Mouse (Mus musculus): ENCODE results near the gene Mcf2l. TPM values are rescaled to one million over a fixed set of nuclear protein-coding genes. Genes with fewer than 3 reads are reported as not detected.

The Mcf2l gene
- polyA plus RNA-seq, 1 experiment from 2014 or later = 44.2 TPM

DNA sequence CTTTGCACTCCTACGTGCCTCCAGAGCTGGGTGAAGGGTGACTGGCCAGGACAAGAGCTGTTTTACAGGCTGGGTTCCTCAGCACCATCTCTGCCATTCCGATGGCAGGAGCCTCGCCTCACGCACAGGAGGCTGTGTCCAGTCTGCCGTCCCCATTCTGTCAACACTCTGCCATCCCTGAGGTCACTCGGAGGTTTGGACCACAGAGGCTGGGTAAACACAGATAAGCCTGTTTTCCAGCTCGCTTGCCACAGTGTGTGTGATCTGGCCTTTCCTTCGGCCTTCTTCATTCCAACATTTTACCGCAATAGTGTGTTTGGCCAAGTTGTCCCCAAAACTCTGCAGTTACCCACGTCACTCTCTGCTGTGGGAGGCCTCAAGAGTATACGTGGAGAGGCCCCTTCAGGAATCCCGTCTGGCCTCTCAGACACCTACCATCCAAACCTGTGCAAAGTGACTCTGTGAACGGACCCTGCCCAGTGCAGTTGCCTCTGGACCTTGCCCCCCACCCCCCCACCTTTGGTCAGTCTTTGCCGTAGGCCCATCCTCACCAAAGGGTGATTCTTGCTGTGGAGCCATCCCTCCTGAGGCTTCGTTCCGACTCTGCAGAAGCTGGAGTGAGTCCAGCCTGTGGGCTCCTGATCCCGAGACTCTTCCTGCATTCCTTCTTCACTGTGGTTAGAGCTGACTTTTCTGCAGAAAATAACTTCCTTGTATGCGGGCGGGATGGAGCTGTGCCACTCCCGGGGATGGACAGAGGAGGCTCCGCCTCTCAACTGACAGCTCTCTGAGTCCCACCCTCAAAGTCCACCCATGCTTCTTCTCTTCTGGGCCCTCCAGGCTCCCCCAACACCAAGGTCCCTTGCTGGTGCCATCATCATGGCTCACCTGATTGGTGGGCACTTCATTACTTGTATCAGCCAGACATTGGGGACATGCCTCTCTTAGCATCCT, 9.7 kb downstream of the Mcf2l start:
- peak; percentile 64 for DNase-seq (ENCODE audit: low spot score, missing footprints)
- no peak overlapping the region for H3K4me3 ChIP-seq (ENCODE audit: low read depth, low read length)
- ATAC-seq (ENCODE audit: low FRiP score) = no peak
- H3K27me3 ChIP-seq (ENCODE audit: control insufficient read depth, insufficient read depth, low read length) = no peaks in the 10 kb centered on the region
- H3K9ac ChIP-seq (ENCODE audit: low read length) = no peak overlapping the region
- WGBS = 72% methylated on average over 21 of the region's 21 CpGs
- H3K27ac ChIP-seq (ENCODE audit: low read depth, low read length) = no peak overlapping the region
- H3K4me1 ChIP-seq (ENCODE audit: control insufficient read depth, insufficient read depth, low read length) = peaks cover 5% of the 10 kb centered on the region; the same call in 1 of the 2 replicates
- H3K4me2 ChIP-seq = no peak overlapping the region
- peaks cover 10% of the 10 kb centered on the region; the same call in 1 of the 2 replicates for H3K36me3 ChIP-seq (ENCODE audit: control insufficient read depth, insufficient read depth, low read length)
- no peaks in the 10 kb centered on the region for H3K9me3 ChIP-seq (ENCODE audit: control insufficient read depth, low read length)

DNA sequence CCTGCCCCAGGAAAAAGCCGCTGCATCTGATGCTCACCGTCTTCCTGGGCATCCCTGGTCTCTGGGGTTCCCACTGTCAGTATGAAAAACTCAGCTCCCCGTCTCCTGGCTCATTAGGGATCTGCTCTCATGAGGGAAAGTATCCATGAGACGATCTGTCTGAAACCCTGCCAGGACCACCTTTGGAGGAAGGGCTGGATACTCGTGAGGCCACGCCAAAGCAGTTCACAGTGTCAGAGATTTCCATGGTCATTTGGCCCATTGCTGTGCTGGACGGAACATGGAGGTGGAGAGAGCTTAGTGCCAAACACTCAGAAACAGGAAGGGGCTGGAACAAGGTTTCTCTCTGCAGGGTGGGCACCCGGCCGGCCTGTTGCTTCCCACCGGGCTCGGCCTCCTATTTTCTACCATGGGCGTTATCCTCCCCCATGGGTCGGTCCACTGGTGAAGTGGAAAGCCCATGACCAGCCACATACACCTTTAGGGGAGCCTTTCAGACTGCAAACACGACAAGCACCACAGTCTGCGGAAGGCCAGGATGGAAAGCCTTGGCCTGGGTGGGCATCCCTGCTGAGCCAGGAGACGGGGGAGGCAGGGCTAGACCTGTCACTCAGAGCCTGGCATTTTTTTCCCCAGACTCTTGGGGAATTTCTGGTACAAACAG, 14.3 kb downstream of the Mcf2l start:
- ATAC-seq (ENCODE audit: low FRiP score) = no peak
- Histone ChIP-seq H3K4me2 (no peak overlapping the region), H3K27ac (ENCODE audit: low read depth, low read length) (no peak overlapping the region), H3K4me3 (ENCODE audit: low read depth, low read length) (no peak overlapping the region), H3K9ac (ENCODE audit: low read length) (no peak overlapping the region), H3K4me1 (ENCODE audit: control insufficient read depth, insufficient read depth, low read length) (peaks cover 2% of the 10 kb centered on the region; the same call in 1 of the 2 replicates), H3K36me3 (ENCODE audit: control insufficient read depth, insufficient read depth, low read length) (peaks cover 12% of the 10 kb centered on the region), H3K27me3 (ENCODE audit: control insufficient read depth, insufficient read depth, low read length) (no peaks in the 10 kb centered on the region), H3K9me3 (ENCODE audit: control insufficient read depth, low read length) (no peaks in the 10 kb centered on the region)
- WGBS = 89% methylated on average over 16 of the region's 16 CpGs
- DNase-seq (ENCODE audit: low spot score, missing footprints) = no peak

DNA sequence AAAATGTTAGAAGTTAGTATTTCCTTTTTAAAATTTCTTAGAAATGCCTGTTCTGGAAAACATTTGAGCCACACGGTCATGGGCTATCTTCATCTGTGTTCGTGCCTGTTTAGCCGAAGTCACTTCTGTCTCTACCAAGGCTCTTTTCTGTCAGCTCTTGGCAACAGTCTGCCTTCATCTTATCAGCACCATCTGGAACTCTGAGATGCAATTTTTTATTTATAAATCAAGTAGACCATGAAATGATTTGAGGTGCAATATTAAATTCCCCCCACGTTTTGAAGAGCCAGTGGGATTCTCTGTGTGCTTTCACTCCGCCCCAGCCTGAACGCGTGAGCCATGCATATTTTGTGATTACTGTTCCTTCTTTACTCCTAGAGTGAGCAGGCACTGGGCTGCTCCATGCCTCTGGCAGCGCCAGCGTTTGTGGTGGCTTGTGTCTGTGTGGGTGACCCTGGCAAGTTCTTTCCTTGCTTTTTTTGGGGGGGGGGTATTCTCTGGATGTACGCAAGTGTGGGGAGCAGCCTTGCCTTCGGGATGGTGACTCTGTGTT, 15.5 kb downstream of the Mcf2l start:
- H3K9ac ChIP-seq (ENCODE audit: low read length) = no peak overlapping the region
- no peak overlapping the region for H3K4me2 ChIP-seq
- no peak overlapping the region for H3K27ac ChIP-seq (ENCODE audit: low read depth, low read length)
- H3K36me3 ChIP-seq (ENCODE audit: control insufficient read depth, insufficient read depth, low read length) = peaks cover 12% of the 10 kb centered on the region
- no peaks in the 10 kb centered on the region for H3K27me3 ChIP-seq (ENCODE audit: control insufficient read depth, insufficient read depth, low read length)
- ATAC-seq (ENCODE audit: low FRiP score) (no peak), DNase-seq (ENCODE audit: low spot score, missing footprints) (no peak)
- H3K4me3 ChIP-seq (ENCODE audit: low read depth, low read length) = no peak overlapping the region
- 93% methylated on average over 11 of the region's 11 CpGs for WGBS
- no peaks in the 10 kb centered on the region; the same call in 1 of the 2 replicates for H3K4me1 ChIP-seq (ENCODE audit: control insufficient read depth, insufficient read depth, low read length)
- no peaks in the 10 kb centered on the region for H3K9me3 ChIP-seq (ENCODE audit: control insufficient read depth, low read length)

DNA sequence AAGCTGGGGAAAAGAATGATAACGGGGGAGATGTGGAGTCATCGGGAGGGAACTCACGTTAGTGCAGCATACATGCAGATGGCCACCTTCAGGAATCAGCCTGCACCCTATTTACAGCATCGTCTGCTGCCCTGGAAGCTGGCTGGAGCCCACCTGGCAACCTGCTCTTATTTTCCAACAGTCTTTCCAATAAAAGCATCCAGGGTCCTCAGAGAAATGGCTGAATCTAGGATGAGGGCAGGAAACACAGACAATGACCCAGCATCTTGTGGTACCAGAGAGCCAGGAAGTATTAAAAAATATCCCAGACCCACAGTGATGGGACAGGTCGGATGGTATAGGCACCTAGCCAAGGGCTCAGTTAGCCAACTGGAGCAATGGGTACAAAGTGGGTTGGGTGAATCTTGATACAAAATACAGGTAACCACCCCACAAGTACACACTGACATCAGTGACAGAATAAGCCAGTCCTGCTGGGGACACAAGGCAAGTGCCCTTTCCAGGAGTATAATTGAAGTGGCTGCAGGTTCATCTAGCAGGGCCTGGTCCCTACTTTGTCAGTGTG, 19.4 kb downstream of the Mcf2l start:
- Histone ChIP-seq H3K36me3 (ENCODE audit: control insufficient read depth, insufficient read depth, low read length) (peaks cover 4% of the 10 kb centered on the region), H3K4me1 (ENCODE audit: control insufficient read depth, insufficient read depth, low read length) (peaks cover 5% of the 10 kb centered on the region), H3K9me3 (ENCODE audit: control insufficient read depth, low read length) (no peaks in the 10 kb centered on the region), H3K27me3 (ENCODE audit: control insufficient read depth, insufficient read depth, low read length) (no peaks in the 10 kb centered on the region), H3K4me3 (ENCODE audit: low read depth, low read length) (no peak overlapping the region), H3K9ac (ENCODE audit: low read length) (no peak overlapping the region), H3K4me2 (no peak overlapping the region), H3K27ac (ENCODE audit: low read depth, low read length) (no peak overlapping the region)
- DNase-seq (ENCODE audit: low spot score, missing footprints) (no peak), ATAC-seq (ENCODE audit: low FRiP score) (no peak)
- WGBS = 84% methylated on average over 5 of the region's 5 CpGs

DNA sequence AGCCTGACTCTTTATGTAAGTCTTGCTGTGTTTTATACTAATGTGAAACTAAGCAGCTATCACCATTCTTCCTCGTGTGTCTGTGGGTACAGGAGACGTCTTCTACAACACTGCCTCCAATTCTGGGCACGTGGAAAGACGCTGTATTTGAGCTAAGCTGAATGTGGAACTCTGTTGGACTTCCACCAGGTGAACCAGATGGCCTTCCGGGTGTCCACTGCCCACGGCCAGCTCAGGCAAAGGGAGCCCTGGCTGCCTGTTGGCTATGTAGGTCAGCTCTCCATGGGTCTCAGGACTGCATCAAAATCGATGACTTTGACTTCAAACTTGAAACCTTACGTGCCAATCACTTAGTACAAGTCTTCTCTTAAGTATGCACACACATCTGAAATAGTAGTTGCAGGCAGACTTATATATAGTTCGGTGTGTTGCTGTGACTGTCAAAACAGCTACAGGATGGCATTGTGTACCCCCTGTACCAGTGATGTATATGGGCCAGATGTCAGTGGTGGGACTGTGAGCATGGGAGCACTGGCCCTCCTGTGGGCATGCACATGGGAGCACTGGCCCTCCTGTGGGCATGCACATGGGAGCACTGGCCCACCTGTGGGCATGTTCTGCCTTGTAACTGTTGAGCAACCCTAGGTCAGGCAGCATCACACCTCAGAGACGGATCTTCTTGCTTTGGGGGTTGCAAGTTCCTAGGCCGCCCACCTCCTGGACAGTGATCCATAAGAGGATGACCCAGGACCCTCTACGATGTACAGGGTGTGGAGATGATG, 20.4 kb downstream of the Mcf2l start:
- H3K4me2 ChIP-seq = no peak overlapping the region
- no peak overlapping the region for H3K4me3 ChIP-seq (ENCODE audit: low read depth, low read length)
- H3K4me1 ChIP-seq (ENCODE audit: control insufficient read depth, insufficient read depth, low read length) = peaks cover 5% of the 10 kb centered on the region
- peaks cover 4% of the 10 kb centered on the region for H3K36me3 ChIP-seq (ENCODE audit: control insufficient read depth, insufficient read depth, low read length)
- ATAC-seq (ENCODE audit: low FRiP score) (no peak), DNase-seq (ENCODE audit: low spot score, missing footprints) (no peak)
- 90% methylated on average over 12 of the region's 12 CpGs for WGBS
- no peak overlapping the region for H3K9ac ChIP-seq (ENCODE audit: low read length)
- no peak overlapping the region for H3K27ac ChIP-seq (ENCODE audit: low read depth, low read length)
- no peaks in the 10 kb centered on the region for H3K9me3 ChIP-seq (ENCODE audit: control insufficient read depth, low read length)
- no peaks in the 10 kb centered on the region for H3K27me3 ChIP-seq (ENCODE audit: control insufficient read depth, insufficient read depth, low read length)

DNA sequence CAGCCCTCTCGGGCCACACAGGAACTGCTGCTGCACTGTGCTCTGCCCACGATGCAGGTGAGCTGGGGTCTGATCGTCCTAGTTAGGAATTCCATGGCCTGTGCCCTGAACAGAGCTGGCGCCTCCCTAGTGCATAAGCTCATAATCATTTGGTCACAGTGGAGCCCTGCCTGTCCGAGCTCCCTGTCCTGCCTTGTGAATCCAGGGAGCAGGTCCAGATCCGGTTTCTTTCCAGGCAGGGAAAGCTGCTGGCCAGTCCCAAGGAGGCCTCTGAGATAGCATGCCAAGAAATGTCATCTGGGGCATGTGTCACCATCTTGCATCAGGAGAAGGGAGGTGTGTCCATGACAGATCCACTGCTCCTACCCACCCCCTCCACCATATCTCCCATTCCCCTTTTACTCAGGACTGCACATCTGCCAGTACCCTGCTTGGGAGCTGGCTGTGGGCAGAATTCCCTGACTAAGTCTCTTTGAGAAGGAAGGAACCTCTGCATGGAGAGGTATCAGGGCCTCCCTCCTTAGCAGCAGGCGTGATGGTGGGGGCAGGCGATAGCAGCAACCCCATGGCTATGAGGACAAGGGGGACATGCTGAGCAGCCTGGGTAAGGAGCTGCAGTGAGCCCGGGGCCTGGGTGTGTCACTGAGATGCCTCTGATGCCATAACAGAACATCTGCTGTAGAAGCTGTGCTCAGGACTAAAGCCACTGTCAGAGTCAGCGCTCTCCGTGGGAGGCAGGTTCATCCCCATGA, 21.4 kb downstream of the Mcf2l start:
- WGBS = 70% methylated on average over 11 of the region's 11 CpGs
- Histone ChIP-seq H3K27ac (ENCODE audit: low read depth, low read length) (no peak overlapping the region), H3K9me3 (ENCODE audit: control insufficient read depth, low read length) (no peaks in the 10 kb centered on the region), H3K27me3 (ENCODE audit: control insufficient read depth, insufficient read depth, low read length) (no peaks in the 10 kb centered on the region), H3K4me1 (ENCODE audit: control insufficient read depth, insufficient read depth, low read length) (peaks cover 5% of the 10 kb centered on the region), H3K4me3 (ENCODE audit: low read depth, low read length) (no peak overlapping the region), H3K9ac (ENCODE audit: low read length) (no peak overlapping the region), H3K4me2 (no peak overlapping the region), H3K36me3 (ENCODE audit: control insufficient read depth, insufficient read depth, low read length) (peaks cover 4% of the 10 kb centered on the region)
- DNase-seq (ENCODE audit: low spot score, missing footprints) = no peak
- ATAC-seq (ENCODE audit: low FRiP score) = no peak

DNA sequence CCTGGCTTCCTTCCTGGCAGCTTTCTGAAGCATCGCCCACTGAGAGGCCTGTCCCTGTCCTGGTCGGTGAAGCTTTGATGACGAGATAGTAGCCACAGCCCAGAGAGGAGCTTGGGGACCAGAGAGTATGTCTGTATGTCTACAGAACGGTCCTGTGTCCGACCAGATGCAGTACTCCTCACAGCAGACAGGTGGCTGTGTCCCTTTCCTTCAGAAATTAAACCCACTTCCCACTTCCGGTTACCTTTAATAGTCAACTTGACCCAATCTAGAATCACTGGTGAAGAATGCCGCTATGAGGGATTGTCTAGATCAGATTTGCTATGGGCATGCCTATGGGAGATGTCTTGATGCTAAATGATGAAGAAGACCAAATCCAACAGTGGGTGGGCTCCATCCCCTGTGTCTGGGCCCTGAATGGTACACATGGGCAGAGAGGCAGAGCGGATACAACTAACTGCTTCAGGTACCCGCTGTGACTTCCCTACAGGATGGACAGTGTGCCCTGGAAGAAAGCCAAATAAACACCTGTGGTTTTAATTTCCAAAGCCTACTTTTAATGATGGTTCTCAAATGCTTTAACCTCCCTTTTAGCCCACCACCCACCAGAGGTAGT, 22.0 kb downstream of the Mcf2l start:
- Histone ChIP-seq H3K9me3 (ENCODE audit: control insufficient read depth, low read length) (no peaks in the 10 kb centered on the region), H3K36me3 (ENCODE audit: control insufficient read depth, insufficient read depth, low read length) (no peaks in the 10 kb centered on the region), H3K9ac (ENCODE audit: low read length) (no peak overlapping the region), H3K27me3 (ENCODE audit: control insufficient read depth, insufficient read depth, low read length) (no peaks in the 10 kb centered on the region), H3K4me3 (ENCODE audit: low read depth, low read length) (no peak overlapping the region), H3K4me1 (ENCODE audit: control insufficient read depth, insufficient read depth, low read length) (peaks cover 5% of the 10 kb centered on the region), H3K27ac (ENCODE audit: low read depth, low read length) (no peak overlapping the region), H3K4me2 (no peak overlapping the region)
- DNase-seq (ENCODE audit: low spot score, missing footprints) = no peak
- 80% methylated on average over 9 of the region's 9 CpGs for WGBS
- ATAC-seq (ENCODE audit: low FRiP score) = no peak
